Mouse (Mus musculus): Measurements from ENCODE around the gene Pcp4l1.

GRCm38 (mm10) chr1:171212854-171213253 lies 16.8 kb upstream of the Pcp4l1 start:
- TF ChIP-seq POLR2A (IDR thresholded peaks at IDR 0.05; ENCODE audit: low read depth, low read length) (no peak), CTCF (IDR thresholded peaks at IDR 0.05; ENCODE audit: extremely low read depth, insufficient read length, insufficient replicate concordance, low read depth, low read length) (no peak)

Data from small intestine, adult 2 months (tissue).